Mouse (Mus musculus) heart, embryonic 13.5 days (tissue): ENCODE measurements around the gene Ccdc38. TPM values are rescaled to one million over a fixed set of nuclear protein-coding genes. Genes with fewer than 3 reads are reported as not detected.

Experiments
- polyA plus RNA-seq: library from polyadenylated mRNA; unstranded; fragments of >200 nt; fragmentation: Nextera tagmentation; extraction: Ambion mirVana; gene quantifications from 2 replicates; pipeline ENCODE4 v1.2.1, GENCODE M21; 2015

Gene Ccdc38
- polyA plus RNA-seq, 1 experiment from 2014 or later, result 0.09 TPM

Other genes starting within 250 kb of the Ccdc38 start
- gene Elk3, start 229.5 kb upstream of the Ccdc38 start, polyA plus RNA-seq, result 34.5 and 38.3 TPM in 2 replicates
- gene Lta4h, start 87.2 kb upstream of the Ccdc38 start, polyA plus RNA-seq, result 262 and 266 TPM in 2 replicates
- 0.12 and 0.15 TPM in 2 replicates for gene Hal, start 51.9 kb upstream of the Ccdc38 start, polyA plus RNA-seq
- 0.34 and 0.47 TPM in 2 replicates for gene Amdhd1, start 599 bp upstream of the Ccdc38 start, polyA plus RNA-seq
- 70.7 and 82.9 TPM in 2 replicates for gene Snrpf, start 49.1 kb downstream of the Ccdc38 start, polyA plus RNA-seq
- gene Ntn4, start 100.0 kb downstream of the Ccdc38 start, polyA plus RNA-seq, result 0.82 and 1.3 TPM in 2 replicates